Mouse (Mus musculus): ENCODE measurements around the gene Slc2a9. TPM values are rescaled to one million over a fixed set of nuclear protein-coding genes. Genes with fewer than 3 reads are reported as not detected.

Gene Slc2a9
- polyA plus RNA-seq, 1 experiment: not detected

DNA sequence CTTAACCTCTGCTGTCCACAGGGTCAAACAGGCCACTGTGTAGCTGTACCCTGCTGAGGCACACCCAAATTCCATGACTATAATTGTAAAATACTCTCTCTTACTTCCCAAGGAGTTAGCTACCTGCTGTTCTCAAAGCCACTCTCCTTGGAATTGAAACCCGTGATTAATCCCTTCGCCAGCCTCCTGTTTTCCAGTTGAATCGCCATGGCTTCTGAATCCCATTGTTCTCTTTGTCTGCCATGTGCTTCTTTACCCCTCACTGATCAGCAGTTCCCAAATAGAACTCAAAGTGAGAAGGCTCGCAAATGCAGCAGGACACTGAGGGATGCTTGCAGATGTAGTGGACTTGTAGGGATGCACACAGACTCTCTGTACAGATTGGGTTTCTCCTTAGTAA, 80.5 kb downstream of the Slc2a9 start:
- H3K4me3 ChIP-seq (ENCODE audit: low read depth, low read length): no peak overlapping the region
- H3K9ac ChIP-seq (ENCODE audit: low read depth, poor library complexity, severe bottlenecking): no peak overlapping the region
- H3K9me3 ChIP-seq (replicated peaks; ENCODE audit: control insufficient read depth, insufficient read depth, low read length, poor library complexity, severe bottlenecking): no peaks in the 10 kb centered on the region
- H3K36me3 ChIP-seq (ENCODE audit: control insufficient read depth, insufficient read depth, low read length, poor library complexity, severe bottlenecking): no peaks in the 10 kb centered on the region
- TF ChIP-seq POLR2A (IDR thresholded peaks at IDR 0.05; ENCODE audit: insufficient read depth, low read length): no peak
- no peaks in the 10 kb centered on the region for H3K4me1 ChIP-seq (ENCODE audit: control insufficient read depth, insufficient read depth, low read length)
- no peaks in the 10 kb centered on the region for H3K27me3 ChIP-seq (ENCODE audit: control insufficient read depth, insufficient read depth, low read length, poor library complexity, severe bottlenecking)
- no peak overlapping the region for H3K27ac ChIP-seq (ENCODE audit: insufficient read depth, low read length)

- H3K9me3 ChIP-seq (replicated peaks; ENCODE audit: control insufficient read depth, insufficient read depth, low read length, poor library complexity, severe bottlenecking): peaks cover 13% of the 10 kb centered on the region
- H3K36me3 ChIP-seq (ENCODE audit: control insufficient read depth, insufficient read depth, low read length, poor library complexity, severe bottlenecking): no peaks in the 10 kb centered on the region
- no peak overlapping the region for H3K9ac ChIP-seq (ENCODE audit: low read depth, poor library complexity, severe bottlenecking)
- no peak overlapping the region for H3K27ac ChIP-seq (ENCODE audit: insufficient read depth, low read length)
- TF ChIP-seq POLR2A (IDR thresholded peaks at IDR 0.05; ENCODE audit: insufficient read depth, low read length) (no peak), EP300 (IDR thresholded peaks at IDR 0.05; ENCODE audit: insufficient read depth, low read depth, low read length) (no peak), CTCF (IDR thresholded peaks at IDR 0.05; ENCODE audit: low read depth, low read length) (no peak)
- H3K4me1 ChIP-seq (ENCODE audit: control insufficient read depth, insufficient read depth, low read length): no peaks in the 10 kb centered on the region
- H3K4me3 ChIP-seq (ENCODE audit: low read depth, low read length): no peak overlapping the region
- no peaks in the 10 kb centered on the region for H3K27me3 ChIP-seq (ENCODE audit: control insufficient read depth, insufficient read depth, low read length, poor library complexity, severe bottlenecking)
Measured at GRCm38 (mm10) chr5:38418799-38419198, 84.1 kb downstream of the Slc2a9 start.

DNA sequence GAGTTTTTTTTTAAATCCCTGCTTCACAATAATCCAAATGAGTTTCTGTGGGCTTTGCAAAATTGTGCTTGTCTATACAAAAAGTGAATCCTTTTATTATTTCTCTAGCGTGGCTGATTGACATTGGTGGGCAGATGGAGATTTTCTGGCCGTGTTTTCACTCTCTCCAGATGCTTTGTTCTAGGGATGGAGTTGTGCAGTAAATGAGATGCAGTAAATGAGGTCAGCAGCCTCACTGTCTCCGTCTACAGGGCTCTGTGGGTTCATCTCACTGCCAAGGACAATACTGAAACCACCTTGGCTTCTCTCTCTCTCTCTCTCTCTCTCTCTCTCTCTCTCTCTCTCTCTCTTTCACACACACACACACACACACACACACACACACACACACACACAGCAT, 99.3 kb downstream of the Slc2a9 start:
- Histone ChIP-seq H3K4me3 (ENCODE audit: low read depth, low read length) (no peak overlapping the region), H3K27me3 (ENCODE audit: control insufficient read depth, insufficient read depth, low read length, poor library complexity, severe bottlenecking) (no peaks in the 10 kb centered on the region), H3K9me3 (replicated peaks; ENCODE audit: control insufficient read depth, insufficient read depth, low read length, poor library complexity, severe bottlenecking) (no peaks in the 10 kb centered on the region), H3K27ac (ENCODE audit: insufficient read depth, low read length) (no peak overlapping the region), H3K9ac (ENCODE audit: low read depth, poor library complexity, severe bottlenecking) (no peak overlapping the region), H3K4me1 (ENCODE audit: control insufficient read depth, insufficient read depth, low read length) (no peaks in the 10 kb centered on the region), H3K36me3 (ENCODE audit: control insufficient read depth, insufficient read depth, low read length, poor library complexity, severe bottlenecking) (no peaks in the 10 kb centered on the region)
- TF ChIP-seq CTCF (IDR thresholded peaks at IDR 0.05; ENCODE audit: low read depth, low read length): no peak
- no peak for TF ChIP-seq EP300 (IDR thresholded peaks at IDR 0.05; ENCODE audit: insufficient read depth, low read depth, low read length)
- TF ChIP-seq POLR2A (IDR thresholded peaks at IDR 0.05; ENCODE audit: insufficient read depth, low read length): no peak

DNA sequence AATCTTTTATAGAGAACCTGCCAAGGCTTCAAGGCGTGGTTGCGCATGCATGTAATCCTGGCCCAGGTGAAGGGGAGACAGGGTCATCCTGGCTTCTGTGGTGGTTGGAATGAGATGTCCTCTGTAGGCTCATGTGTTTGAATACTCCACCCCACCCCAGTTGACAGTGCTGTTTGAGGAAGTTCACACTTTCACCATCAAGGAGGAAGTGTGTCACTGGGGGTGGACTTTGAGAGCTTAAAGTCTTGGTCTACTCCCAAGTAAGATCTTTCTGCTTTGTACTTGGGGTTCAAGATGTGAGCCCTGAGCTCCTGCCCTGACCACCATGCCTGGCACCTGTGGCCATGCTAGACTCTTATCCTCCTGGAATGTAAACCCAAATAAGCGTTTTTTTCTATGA, 100.7 kb downstream of the Slc2a9 start:
- Histone ChIP-seq H3K9me3 (replicated peaks; ENCODE audit: control insufficient read depth, insufficient read depth, low read length, poor library complexity, severe bottlenecking) (no peaks in the 10 kb centered on the region), H3K9ac (ENCODE audit: low read depth, poor library complexity, severe bottlenecking) (no peak overlapping the region), H3K27ac (ENCODE audit: insufficient read depth, low read length) (no peak overlapping the region), H3K27me3 (ENCODE audit: control insufficient read depth, insufficient read depth, low read length, poor library complexity, severe bottlenecking) (no peaks in the 10 kb centered on the region), H3K4me3 (ENCODE audit: low read depth, low read length) (no peak overlapping the region), H3K36me3 (ENCODE audit: control insufficient read depth, insufficient read depth, low read length, poor library complexity, severe bottlenecking) (no peaks in the 10 kb centered on the region), H3K4me1 (ENCODE audit: control insufficient read depth, insufficient read depth, low read length) (no peaks in the 10 kb centered on the region)
- TF ChIP-seq CTCF (IDR thresholded peaks at IDR 0.05; ENCODE audit: low read depth, low read length) (no peak), EP300 (IDR thresholded peaks at IDR 0.05; ENCODE audit: insufficient read depth, low read depth, low read length) (no peak)

GRCm38 (mm10) chr5:38388857-38389256, 114.1 kb downstream of the Slc2a9 start:
- Histone ChIP-seq H3K4me1 (ENCODE audit: control insufficient read depth, insufficient read depth, low read length) (no peaks in the 10 kb centered on the region), H3K9ac (ENCODE audit: low read depth, poor library complexity, severe bottlenecking) (no peak overlapping the region), H3K27ac (ENCODE audit: insufficient read depth, low read length) (no peak overlapping the region), H3K27me3 (ENCODE audit: control insufficient read depth, insufficient read depth, low read length, poor library complexity, severe bottlenecking) (no peaks in the 10 kb centered on the region), H3K4me3 (ENCODE audit: low read depth, low read length) (no peak overlapping the region), H3K9me3 (replicated peaks; ENCODE audit: control insufficient read depth, insufficient read depth, low read length, poor library complexity, severe bottlenecking) (no peaks in the 10 kb centered on the region), H3K36me3 (ENCODE audit: control insufficient read depth, insufficient read depth, low read length, poor library complexity, severe bottlenecking) (no peaks in the 10 kb centered on the region)
- TF ChIP-seq CTCF (IDR thresholded peaks at IDR 0.05; ENCODE audit: low read depth, low read length) (no peak), POLR2A (IDR thresholded peaks at IDR 0.05; ENCODE audit: insufficient read depth, low read length) (no peak), EP300 (IDR thresholded peaks at IDR 0.05; ENCODE audit: insufficient read depth, low read depth, low read length) (no peak)

DNA sequence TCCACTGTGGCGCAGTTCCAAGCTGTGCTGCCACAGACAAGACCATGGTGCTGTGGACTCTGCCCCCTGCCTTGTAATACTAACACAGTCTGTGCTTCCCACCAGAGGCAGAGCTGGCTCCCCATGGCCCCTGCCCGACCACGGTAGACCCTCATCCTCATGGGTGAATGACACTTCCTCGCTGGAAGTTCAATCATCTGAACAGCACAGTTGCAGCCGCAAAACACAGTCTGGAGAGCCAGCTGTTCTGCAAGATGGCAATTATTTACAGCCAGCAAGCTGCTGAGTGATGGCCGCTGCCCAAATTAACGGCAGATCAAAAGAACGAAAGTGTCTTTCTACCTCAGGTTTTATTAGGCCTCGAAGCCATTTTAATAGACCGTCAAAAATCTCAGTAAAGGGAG, 114.5 kb downstream of the Slc2a9 start:
- Histone ChIP-seq H3K36me3 (ENCODE audit: control insufficient read depth, insufficient read depth, low read length, poor library complexity, severe bottlenecking) (no peaks in the 10 kb centered on the region), H3K4me3 (ENCODE audit: low read depth, low read length) (no peak overlapping the region), H3K27me3 (ENCODE audit: control insufficient read depth, insufficient read depth, low read length, poor library complexity, severe bottlenecking) (no peaks in the 10 kb centered on the region), H3K9ac (ENCODE audit: low read depth, poor library complexity, severe bottlenecking) (no peak overlapping the region), H3K4me1 (ENCODE audit: control insufficient read depth, insufficient read depth, low read length) (no peaks in the 10 kb centered on the region), H3K9me3 (replicated peaks; ENCODE audit: control insufficient read depth, insufficient read depth, low read length, poor library complexity, severe bottlenecking) (no peaks in the 10 kb centered on the region), H3K27ac (ENCODE audit: insufficient read depth, low read length) (no peak overlapping the region)
- TF ChIP-seq CTCF (IDR thresholded peaks at IDR 0.05; ENCODE audit: low read depth, low read length): no peak
- TF ChIP-seq POLR2A (IDR thresholded peaks at IDR 0.05; ENCODE audit: insufficient read depth, low read length): no peak
- TF ChIP-seq EP300 (IDR thresholded peaks at IDR 0.05; ENCODE audit: insufficient read depth, low read depth, low read length): no peak

All from ES-Bruce4 (cell line).